In the genomic region with DNA sequence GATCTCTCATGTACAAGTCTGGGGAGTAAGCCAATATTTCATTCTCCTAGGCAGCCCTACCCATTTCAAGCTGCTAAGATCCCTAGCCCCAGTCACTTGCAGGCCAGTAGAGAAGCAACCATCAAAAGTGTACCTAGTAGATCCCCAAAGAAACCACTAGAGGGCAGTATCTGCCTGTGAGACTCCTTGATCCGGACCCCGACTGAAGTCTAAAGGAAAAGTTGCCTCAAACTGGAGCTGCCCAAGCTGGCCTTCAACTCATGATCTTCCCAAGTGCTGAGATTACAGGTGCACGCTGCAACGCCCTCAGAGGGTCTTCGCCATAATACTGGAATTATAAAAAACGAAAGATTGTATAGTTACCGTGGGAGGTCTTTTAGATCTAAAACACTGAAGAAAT, we compare ENCODE assay signal across 9 mouse cellular contexts. TPM values are rescaled to one million over a fixed set of nuclear protein-coding genes. Genes with fewer than 3 reads are reported as not detected.
DNase-seq lines count a peak whose midpoint lies in the region; ATAC-seq and TF ChIP-seq lines count a peak whose summit lies in the region.
"Had no signal": no experiment of that assay in that cellular context is flagged by ENCODE, and none has a peak within 500 bp of the region (broad histone marks: within the 10 kb centered on the region; RNA-seq: fewer than 3 reads in every experiment).

No protein-coding gene starts in this region.

- no peak overlapping the region for H3K4me3 ChIP-seq in forebrain, postnatal 0 days (ENCODE audit: low read depth, low read length)
- no peak overlapping the region for H3K4me3 ChIP-seq in limb, embryonic 10.5 days
- H3K4me3 ChIP-seq in midbrain, postnatal 0 days (ENCODE audit: low read depth, low read length) = no peak overlapping the region
- H3K4me3 ChIP-seq: erythroblast, embryonic 14.5 days had no signal

- peak; percentile 43 for DNase-seq in urinary bladder, postnatal 14 days (ENCODE audit: low spot score)
- DNase-seq in urinary bladder, postnatal 25 days (ENCODE audit: low spot score) = no peak
- peak; percentile 6 for DNase-seq in cerebellum, adult 11-12 months
- peak; percentile 82 for DNase-seq in forebrain, postnatal 0 days
- DNase-seq in kidney, adult 18-20 months = peak; percentile 43
- DNase-seq in limb, embryonic 10.5 days (ENCODE audit: low spot score) = peak; percentile 54
- peak; percentile 89 for DNase-seq in midbrain, postnatal 0 days (ENCODE audit: low spot score)
- DNase-seq in testis, postnatal 14 days (ENCODE audit: low spot score) = peak; percentile 73

- no peaks in the 10 kb centered on the region for H3K9me3 ChIP-seq in forebrain, postnatal 0 days (ENCODE audit: low read length)
- no peaks in the 10 kb centered on the region for H3K9me3 ChIP-seq in limb, embryonic 10.5 days (replicated peaks)
- no peaks in the 10 kb centered on the region for H3K9me3 ChIP-seq in midbrain, postnatal 0 days (ENCODE audit: low read length)

- H3K27me3 ChIP-seq in forebrain, postnatal 0 days (ENCODE audit: insufficient read depth, low read length) = no peaks in the 10 kb centered on the region
- H3K27me3 ChIP-seq in limb, embryonic 10.5 days (ENCODE audit: low read depth, poor library complexity, severe bottlenecking) = no peaks in the 10 kb centered on the region
- no peaks in the 10 kb centered on the region for H3K27me3 ChIP-seq in midbrain, postnatal 0 days (ENCODE audit: insufficient read depth, low read length)

- 13% methylated on average over 7 of the region's 7 CpGs for WGBS in forebrain, postnatal 0 days
- 10% methylated on average over 7 of the region's 7 CpGs for WGBS in limb, embryonic 10.5 days
- 11% methylated on average over 7 of the region's 7 CpGs for WGBS in midbrain, postnatal 0 days

- no peak overlapping the region for H3K27ac ChIP-seq in forebrain, postnatal 0 days (ENCODE audit: low read depth, low read length)
- H3K27ac ChIP-seq in limb, embryonic 10.5 days = no peak overlapping the region
- no peak overlapping the region for H3K27ac ChIP-seq in midbrain, postnatal 0 days (ENCODE audit: low read depth, low read length)

- H3K4me2 ChIP-seq in forebrain, postnatal 0 days (ENCODE audit: low read depth) = no peak overlapping the region
- no peak overlapping the region for H3K4me2 ChIP-seq in midbrain, postnatal 0 days (ENCODE audit: low read depth, low read length, poor library complexity, severe bottlenecking)

- H3K36me3 ChIP-seq in forebrain, postnatal 0 days (ENCODE audit: insufficient read depth) = no peaks in the 10 kb centered on the region
- no peaks in the 10 kb centered on the region for H3K36me3 ChIP-seq in limb, embryonic 10.5 days
- H3K36me3 ChIP-seq in midbrain, postnatal 0 days (ENCODE audit: insufficient read depth, low read length) = no peaks in the 10 kb centered on the region

- H3K9ac ChIP-seq in forebrain, postnatal 0 days = no peak overlapping the region
- no peak overlapping the region for H3K9ac ChIP-seq in midbrain, postnatal 0 days (replicated peaks; ENCODE audit: low read length, poor library complexity, severe bottlenecking)

- no peaks in the 10 kb centered on the region for H3K4me1 ChIP-seq in forebrain, postnatal 0 days (ENCODE audit: insufficient read depth)
- peaks cover 9% of the 10 kb centered on the region for H3K4me1 ChIP-seq in limb, embryonic 10.5 days
- no peaks in the 10 kb centered on the region for H3K4me1 ChIP-seq in midbrain, postnatal 0 days (ENCODE audit: insufficient read depth, low read length)

- ATAC-seq in forebrain, postnatal 0 days = peak; percentile 85
- ATAC-seq in midbrain, postnatal 0 days (ENCODE audit: low FRiP score) = 0 out of 2 replicates have a peak, but pooled peaks have one; percentile 47

- peak; percentile 93 for TF ChIP-seq CTCF in forebrain, postnatal 0 days (IDR thresholded peaks at IDR 0.05; ENCODE audit: low read depth)
- peak; percentile 96 for TF ChIP-seq CTCF in midbrain, postnatal 0 days (IDR thresholded peaks at IDR 0.05)

RNA-seq across cellular contexts. Expression of a gene that starts 7.3 kb away (rescaled TPM):
- total RNA-seq in forebrain, postnatal 0 days (2014; rRNA removed) = not detected in 2 replicates
- polyA plus RNA-seq in forebrain, postnatal 0 days (2015; fragmentation: Nextera tagmentation; extraction: Ambion mirVana) = not detected in 2 replicates
- not detected in 2 replicates for polyA plus RNA-seq in limb, embryonic 10.5 days (2016; fragmentation: Nextera tagmentation; extraction: Ambion mirVana)
- total RNA-seq in midbrain, postnatal 0 days (2014; rRNA removed) = not detected in 2 replicates
- polyA plus RNA-seq in midbrain, postnatal 0 days (2015; fragmentation: Nextera tagmentation; extraction: Ambion mirVana) = 0.79 and 1.2 TPM in 2 replicates
- polyA plus RNA-seq: erythroblast, embryonic 14.5 days had no signal

RNA-seq across cellular contexts. Expression of a gene that starts 11.2 kb away (rescaled TPM):
- 0.46 and 2.7 TPM in 2 replicates for total RNA-seq in forebrain, postnatal 0 days (2014; rRNA removed)
- polyA plus RNA-seq in forebrain, postnatal 0 days (2015; fragmentation: Nextera tagmentation; extraction: Ambion mirVana) = 0.44 and 0.53 TPM in 2 replicates
- polyA plus RNA-seq in limb, embryonic 10.5 days (2016; fragmentation: Nextera tagmentation; extraction: Ambion mirVana) = 0.41 and 0.46 TPM in 2 replicates
- 0.16 and 0.33 TPM in 2 replicates for total RNA-seq in midbrain, postnatal 0 days (2014; rRNA removed)
- 0.49 and 0.94 TPM in 2 replicates for polyA plus RNA-seq in midbrain, postnatal 0 days (2015; fragmentation: Nextera tagmentation; extraction: Ambion mirVana)
- polyA plus RNA-seq: erythroblast, embryonic 14.5 days had no signal

RNA-seq across cellular contexts. Expression of a gene that starts 11.4 kb away (rescaled TPM):
- total RNA-seq in forebrain, postnatal 0 days (2014; rRNA removed) = not detected in 2 replicates
- polyA plus RNA-seq in forebrain, postnatal 0 days (2015; fragmentation: Nextera tagmentation; extraction: Ambion mirVana) = not detected in 2 replicates
- not detected in 2 replicates for polyA plus RNA-seq in limb, embryonic 10.5 days (2016; fragmentation: Nextera tagmentation; extraction: Ambion mirVana)
- total RNA-seq in midbrain, postnatal 0 days (2014; rRNA removed) = not detected in 2 replicates
- not detected in 2 replicates for polyA plus RNA-seq in midbrain, postnatal 0 days (2015; fragmentation: Nextera tagmentation; extraction: Ambion mirVana)
- polyA plus RNA-seq: erythroblast, embryonic 14.5 days had no signal

RNA-seq across cellular contexts. Expression of a gene that starts 16.4 kb away (rescaled TPM):
- not detected in 2 replicates for total RNA-seq in forebrain, postnatal 0 days (2014; rRNA removed)
- polyA plus RNA-seq in forebrain, postnatal 0 days (2015; fragmentation: Nextera tagmentation; extraction: Ambion mirVana) = not detected in 2 replicates
- not detected in 2 replicates for polyA plus RNA-seq in limb, embryonic 10.5 days (2016; fragmentation: Nextera tagmentation; extraction: Ambion mirVana)
- not detected in 2 replicates for total RNA-seq in midbrain, postnatal 0 days (2014; rRNA removed)
- not detected in 2 replicates for polyA plus RNA-seq in midbrain, postnatal 0 days (2015; fragmentation: Nextera tagmentation; extraction: Ambion mirVana)
- polyA plus RNA-seq: erythroblast, embryonic 14.5 days had no signal

RNA-seq across cellular contexts. Expression of a gene that starts 35.5 kb away (rescaled TPM):
- total RNA-seq in forebrain, postnatal 0 days (2014; rRNA removed) = not detected in 2 replicates
- not detected in 2 replicates for polyA plus RNA-seq in forebrain, postnatal 0 days (2015; fragmentation: Nextera tagmentation; extraction: Ambion mirVana)
- not detected in 2 replicates for polyA plus RNA-seq in limb, embryonic 10.5 days (2016; fragmentation: Nextera tagmentation; extraction: Ambion mirVana)
- total RNA-seq in midbrain, postnatal 0 days (2014; rRNA removed) = not detected in 2 replicates
- not detected in 2 replicates for polyA plus RNA-seq in midbrain, postnatal 0 days (2015; fragmentation: Nextera tagmentation; extraction: Ambion mirVana)
- polyA plus RNA-seq: erythroblast, embryonic 14.5 days had no signal
